Mouse (Mus musculus): ENCODE measurements around the gene Rps13. TPM values are rescaled to one million over a fixed set of nuclear protein-coding genes. Genes with fewer than 3 reads are reported as not detected.
"Not testable (repeated sequence)": the region's sequence is repeated elsewhere in the genome, so short reads cannot be mapped to it uniquely, and the experiment has no call there.

Rps13 gene
- 640 and 679 TPM in 2 replicates for polyA plus RNA-seq (2015; fragmentation: Nextera tagmentation; extraction: Ambion mirVana)

- Histone ChIP-seq H3K36me3 (peaks cover 39% of the 10 kb centered on the region), H3K9me3 (replicated peaks) (no peaks in the 10 kb centered on the region), H3K4me3 (replicated peaks) (peak within 1 kb of the TSS; percentile 87), H3K4me1 (replicated peaks) (peaks cover 42% of the 10 kb centered on the region), H3K27me3 (no peaks in the 10 kb centered on the region), H3K27ac (peak within 1 kb of the TSS; percentile 90), H3K9ac (peak within 1 kb of the TSS; percentile 95), H3K4me2 (peak within 1 kb of the TSS; percentile 74)
- under 1% methylated on average over 78 of the region's 78 CpGs for WGBS (ENCODE audit: insufficient replicate concordance)
- ATAC-seq (ENCODE audit: low read depth): peak; percentile 99
- peak; percentile 95 for DNase-seq
Measured at GRCm38 (mm10) chr7:116333713-116334668, at the start of gene Rps13. Gene Rps13 (minus strand): TSS chr7:116334195.

- 77% methylated on average over 6 of the region's 6 CpGs for WGBS (ENCODE audit: insufficient replicate concordance)
- not testable (repeated sequence) for H3K4me2 ChIP-seq; H3K4me1 ChIP-seq (replicated peaks); H3K9ac ChIP-seq; DNase-seq; H3K4me3 ChIP-seq (replicated peaks); H3K9me3 ChIP-seq (replicated peaks); H3K36me3 ChIP-seq; H3K27me3 ChIP-seq; ATAC-seq (ENCODE audit: low read depth); H3K27ac ChIP-seq
Measured at GRCm38 (mm10) chr7:116379181-116379580, 45.2 kb upstream of the Rps13 start.

- no peak overlapping the region for H3K9ac ChIP-seq
- ATAC-seq (ENCODE audit: low read depth) (no peak), DNase-seq (no peak)
- no peak overlapping the region for H3K27ac ChIP-seq
- H3K4me2 ChIP-seq: no peak overlapping the region
- H3K27me3 ChIP-seq: no peaks in the 10 kb centered on the region
- no peaks in the 10 kb centered on the region for H3K36me3 ChIP-seq
- peaks cover 5% of the 10 kb centered on the region for H3K4me1 ChIP-seq (replicated peaks)
- WGBS (ENCODE audit: insufficient replicate concordance): 76% methylated on average over 1 of the region's 1 CpGs
- no peak overlapping the region for H3K4me3 ChIP-seq (replicated peaks)
- no peaks in the 10 kb centered on the region for H3K9me3 ChIP-seq (replicated peaks)
Measured at GRCm38 (mm10) chr7:116374284-116374683, 40.3 kb upstream of the Rps13 start.

GRCm38 (mm10) chr7:116336226-116336625 lies 2.2 kb upstream of the Rps13 start:
- Histone ChIP-seq H3K4me2 (peak overlapping the region; percentile 41), H3K36me3 (peaks cover 27% of the 10 kb centered on the region), H3K27ac (peak overlapping the region; percentile 3; the same call in 1 of the 2 replicates), H3K4me3 (replicated peaks) (no peak overlapping the region), H3K27me3 (no peaks in the 10 kb centered on the region), H3K4me1 (replicated peaks) (peaks cover 41% of the 10 kb centered on the region), H3K9ac (peak overlapping the region; percentile 31), H3K9me3 (replicated peaks) (no peaks in the 10 kb centered on the region)
- ATAC-seq (ENCODE audit: low read depth) (no peak), DNase-seq (peak; percentile 57)
- 61% methylated on average over 1 of the region's 1 CpGs for whole genome bisulfite sequencing (ENCODE audit: insufficient replicate concordance)

- Histone ChIP-seq H3K4me3 (replicated peaks) (peak overlapping the region; percentile 87), H3K9me3 (replicated peaks) (no peaks in the 10 kb centered on the region), H3K27ac (peak overlapping the region; percentile 90), H3K4me2 (peak overlapping the region; percentile 74), H3K27me3 (no peaks in the 10 kb centered on the region), H3K9ac (peak overlapping the region; percentile 95), H3K4me1 (replicated peaks) (peaks cover 42% of the 10 kb centered on the region), H3K36me3 (peaks cover 37% of the 10 kb centered on the region)
- 59% methylated on average over 6 of the region's 6 CpGs for WGBS (ENCODE audit: insufficient replicate concordance)
- DNase-seq (no peak), ATAC-seq (ENCODE audit: low read depth) (no peak)
Measured at GRCm38 (mm10) chr7:116335133-116335532, 1.1 kb upstream of the Rps13 start.

- Histone ChIP-seq H3K9me3 (replicated peaks) (no peaks in the 10 kb centered on the region), H3K9ac (peak overlapping the region; percentile 95), H3K27me3 (no peaks in the 10 kb centered on the region), H3K27ac (peak overlapping the region; percentile 90), H3K4me1 (replicated peaks) (peaks cover 42% of the 10 kb centered on the region), H3K4me2 (peak overlapping the region; percentile 74), H3K36me3 (peaks cover 38% of the 10 kb centered on the region), H3K4me3 (replicated peaks) (peak overlapping the region; percentile 87)
- ATAC-seq (ENCODE audit: low read depth) (no peak), DNase-seq (no peak)
- 7% methylated on average over 8 of the region's 8 CpGs for WGBS (ENCODE audit: insufficient replicate concordance)
Measured at GRCm38 (mm10) chr7:116334669-116335038, 659 bp upstream of the Rps13 start.

GRCm38 (mm10) chr7:116331246-116331645 lies 2.7 kb downstream of the Rps13 start:
- peaks cover 36% of the 10 kb centered on the region for H3K4me1 ChIP-seq (replicated peaks)
- H3K27ac ChIP-seq: no peak overlapping the region
- no peak overlapping the region for H3K4me3 ChIP-seq (replicated peaks)
- ATAC-seq (ENCODE audit: low read depth): no peak
- H3K9ac ChIP-seq: no peak overlapping the region
- H3K27me3 ChIP-seq: no peaks in the 10 kb centered on the region
- 88% methylated on average over 2 of the region's 2 CpGs for WGBS (ENCODE audit: insufficient replicate concordance)
- H3K4me2 ChIP-seq: no peak overlapping the region
- peaks cover 41% of the 10 kb centered on the region for H3K36me3 ChIP-seq
- DNase-seq: no peak
- no peaks in the 10 kb centered on the region for H3K9me3 ChIP-seq (replicated peaks)

GRCm38 (mm10) chr7:116329858-116330257 lies 4.1 kb downstream of the Rps13 start:
- H3K27ac ChIP-seq: no peak overlapping the region
- H3K9me3 ChIP-seq (replicated peaks): no peaks in the 10 kb centered on the region
- no peak overlapping the region for H3K9ac ChIP-seq
- H3K36me3 ChIP-seq: peaks cover 41% of the 10 kb centered on the region
- ATAC-seq (ENCODE audit: low read depth) (no peak), DNase-seq (no peak)
- no peak overlapping the region for H3K4me2 ChIP-seq
- H3K4me1 ChIP-seq (replicated peaks): peaks cover 26% of the 10 kb centered on the region
- no peak overlapping the region for H3K4me3 ChIP-seq (replicated peaks)
- WGBS (ENCODE audit: insufficient replicate concordance): 78% methylated on average over 4 of the region's 4 CpGs
- H3K27me3 ChIP-seq: no peaks in the 10 kb centered on the region

- no peak for DNase-seq
- H3K4me3 ChIP-seq (replicated peaks): no peak overlapping the region
- H3K27me3 ChIP-seq: no peaks in the 10 kb centered on the region
- no peak overlapping the region for H3K9ac ChIP-seq
- H3K4me2 ChIP-seq: no peak overlapping the region
- H3K36me3 ChIP-seq: peaks cover 41% of the 10 kb centered on the region
- WGBS (ENCODE audit: insufficient replicate concordance): 68% methylated on average over 7 of the region's 7 CpGs
- no peak overlapping the region for H3K27ac ChIP-seq
- no peak for ATAC-seq (ENCODE audit: low read depth)
- no peaks in the 10 kb centered on the region for H3K9me3 ChIP-seq (replicated peaks)
- peaks cover 23% of the 10 kb centered on the region for H3K4me1 ChIP-seq (replicated peaks)
Measured at GRCm38 (mm10) chr7:116328777-116329176, 5.2 kb downstream of the Rps13 start.

GRCm38 (mm10) chr7:116327901-116328300 lies 6.1 kb downstream of the Rps13 start:
- ATAC-seq (ENCODE audit: low read depth) (no peak), DNase-seq (no peak)
- H3K9ac ChIP-seq: no peak overlapping the region
- no peak overlapping the region for H3K27ac ChIP-seq
- WGBS (ENCODE audit: insufficient replicate concordance): 54% methylated on average over 5 of the region's 5 CpGs
- H3K4me3 ChIP-seq (replicated peaks): no peak overlapping the region
- H3K9me3 ChIP-seq (replicated peaks): no peaks in the 10 kb centered on the region
- no peaks in the 10 kb centered on the region for H3K27me3 ChIP-seq
- peaks cover 18% of the 10 kb centered on the region for H3K4me1 ChIP-seq (replicated peaks)
- H3K36me3 ChIP-seq: peaks cover 41% of the 10 kb centered on the region
- no peak overlapping the region for H3K4me2 ChIP-seq

- ATAC-seq (ENCODE audit: low read depth): peak; percentile 37; the same call in 1 of the 2 replicates
- no peak overlapping the region for H3K9ac ChIP-seq
- no peaks in the 10 kb centered on the region for H3K36me3 ChIP-seq
Measured at GRCm38 (mm10) chr7:116323331-116323964, 10.5 kb downstream of the Rps13 start.

More at GRCm38 (mm10) chr7:116323331-116323964, 10.5 kb downstream of the Rps13 start:
- no peak overlapping the region for H3K4me3 ChIP-seq (replicated peaks)
- H3K27ac ChIP-seq: no peak overlapping the region
- WGBS (ENCODE audit: insufficient replicate concordance): 28% methylated on average over 10 of the region's 10 CpGs
- DNase-seq: no peak
- peak overlapping the region; percentile 22 for H3K4me2 ChIP-seq
- H3K9me3 ChIP-seq (replicated peaks): no peaks in the 10 kb centered on the region
- no peaks in the 10 kb centered on the region for H3K27me3 ChIP-seq
- H3K4me1 ChIP-seq (replicated peaks): no peaks in the 10 kb centered on the region; the same call in 1 of the 2 replicates

Data from liver, embryonic 13.5 days (tissue).